Mouse (Mus musculus): ENCODE data around the gene Dennd6a. TPM values are rescaled to one million over a fixed set of nuclear protein-coding genes. Genes with fewer than 3 reads are reported as not detected.
"Not testable (repeated sequence)": the region's sequence is repeated elsewhere in the genome, so short reads cannot be mapped to it uniquely, and the experiment has no call there.

Gene Dennd6a
- 21.5 and 22.2 TPM in 2 replicates for polyA plus RNA-seq (2012; rRNA removed)

- not testable (repeated sequence) for H3K4me1 ChIP-seq (ENCODE audit: control insufficient read depth, insufficient read depth, low read length); H3K4me3 ChIP-seq (ENCODE audit: insufficient read depth, low read length); H3K27ac ChIP-seq (ENCODE audit: insufficient read depth, low read length)
These were observed at the start of gene Dennd6a for GRCm38 (mm10) chr14:26573556-26573955. Dennd6a (plus strand) TSS chr14:26573856.

DNA sequence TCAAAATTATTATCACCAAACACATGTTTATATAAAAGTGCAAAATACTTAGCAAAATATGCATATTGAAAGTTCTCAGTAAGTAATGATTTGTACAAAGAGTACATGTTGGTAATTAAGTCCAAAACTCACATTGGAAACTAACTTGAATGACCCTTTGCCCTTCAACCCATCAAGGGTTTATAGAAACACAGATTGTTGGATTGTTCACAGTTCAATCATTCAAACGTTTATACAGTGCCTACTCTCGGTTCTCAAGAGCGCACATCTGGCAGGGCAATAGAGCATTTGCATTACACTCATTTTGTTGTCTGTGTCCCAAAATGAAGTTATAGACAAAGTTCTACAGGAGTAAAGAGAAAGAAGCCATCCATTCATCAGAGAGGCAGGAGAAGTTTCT lies 47.7 kb upstream of the Dennd6a start:
- Histone ChIP-seq H3K27ac (ENCODE audit: insufficient read depth, low read length) (no peak overlapping the region), H3K4me1 (ENCODE audit: control insufficient read depth, insufficient read depth, low read length) (peaks cover 10% of the 10 kb centered on the region), H3K4me3 (ENCODE audit: insufficient read depth, low read length) (no peak overlapping the region)
- TF ChIP-seq CTCF (IDR thresholded peaks at IDR 0.05; ENCODE audit: extremely low read depth, insufficient read depth, low read length) (no peak), POLR2A (IDR thresholded peaks at IDR 0.05; ENCODE audit: extremely low read depth, insufficient read depth, low read length) (no peak)

DNA sequence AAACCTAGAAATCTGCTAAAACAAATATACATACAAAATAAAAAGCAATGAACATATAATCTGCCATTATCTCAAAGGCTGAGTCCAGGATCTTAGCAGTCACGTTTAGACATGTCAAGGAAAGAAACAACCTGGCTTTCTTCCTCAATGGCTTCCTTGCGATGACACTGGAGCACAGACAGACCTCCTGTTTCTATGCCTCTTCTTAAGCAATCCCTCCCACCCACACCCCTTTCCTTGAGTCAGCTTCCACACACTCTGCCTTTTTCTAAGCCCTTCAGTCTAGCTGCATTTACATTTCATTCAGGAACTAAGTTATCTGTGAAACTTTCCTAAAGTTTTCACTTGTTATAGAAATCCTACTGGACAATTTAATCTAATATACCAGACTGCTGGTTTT lies 45.4 kb upstream of the Dennd6a start:
- no peak overlapping the region for H3K27ac ChIP-seq (ENCODE audit: insufficient read depth, low read length)
- no peak for TF ChIP-seq POLR2A (IDR thresholded peaks at IDR 0.05; ENCODE audit: extremely low read depth, insufficient read depth, low read length)
- no peak for TF ChIP-seq CTCF (IDR thresholded peaks at IDR 0.05; ENCODE audit: extremely low read depth, insufficient read depth, low read length)

DNA sequence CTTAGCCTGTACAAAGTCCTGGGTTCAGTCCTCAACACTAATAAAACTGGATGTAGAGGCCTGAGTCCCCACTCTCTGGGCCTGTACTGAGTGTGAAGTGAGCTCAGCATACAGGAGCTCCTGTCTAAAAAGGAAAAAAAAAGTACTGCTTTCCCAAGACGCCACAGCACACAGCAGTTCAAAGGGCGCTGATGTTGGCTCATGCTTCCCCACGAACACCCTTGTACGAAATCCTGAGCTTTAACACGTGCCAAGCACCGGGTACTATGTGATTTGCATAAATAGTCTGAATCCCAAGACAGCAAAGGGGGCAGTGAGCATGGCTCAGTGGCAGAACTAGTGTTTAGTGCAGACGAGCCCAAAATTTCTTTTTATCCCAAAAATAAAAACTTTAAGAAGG lies 43.3 kb upstream of the Dennd6a start:
- H3K4me3 ChIP-seq (ENCODE audit: insufficient read depth, low read length) = no peak overlapping the region
- H3K4me1 ChIP-seq (ENCODE audit: control insufficient read depth, insufficient read depth, low read length) = peaks cover 8% of the 10 kb centered on the region
- TF ChIP-seq CTCF (IDR thresholded peaks at IDR 0.05; ENCODE audit: extremely low read depth, insufficient read depth, low read length) = no peak
- no peak for TF ChIP-seq POLR2A (IDR thresholded peaks at IDR 0.05; ENCODE audit: extremely low read depth, insufficient read depth, low read length)
- no peak overlapping the region for H3K27ac ChIP-seq (ENCODE audit: insufficient read depth, low read length)

More for the DNA sequence above, 45.4 kb upstream of the Dennd6a start:
- Histone ChIP-seq H3K4me3 (ENCODE audit: insufficient read depth, low read length) (no peak overlapping the region), H3K4me1 (ENCODE audit: control insufficient read depth, insufficient read depth, low read length) (peaks cover 9% of the 10 kb centered on the region)

DNA sequence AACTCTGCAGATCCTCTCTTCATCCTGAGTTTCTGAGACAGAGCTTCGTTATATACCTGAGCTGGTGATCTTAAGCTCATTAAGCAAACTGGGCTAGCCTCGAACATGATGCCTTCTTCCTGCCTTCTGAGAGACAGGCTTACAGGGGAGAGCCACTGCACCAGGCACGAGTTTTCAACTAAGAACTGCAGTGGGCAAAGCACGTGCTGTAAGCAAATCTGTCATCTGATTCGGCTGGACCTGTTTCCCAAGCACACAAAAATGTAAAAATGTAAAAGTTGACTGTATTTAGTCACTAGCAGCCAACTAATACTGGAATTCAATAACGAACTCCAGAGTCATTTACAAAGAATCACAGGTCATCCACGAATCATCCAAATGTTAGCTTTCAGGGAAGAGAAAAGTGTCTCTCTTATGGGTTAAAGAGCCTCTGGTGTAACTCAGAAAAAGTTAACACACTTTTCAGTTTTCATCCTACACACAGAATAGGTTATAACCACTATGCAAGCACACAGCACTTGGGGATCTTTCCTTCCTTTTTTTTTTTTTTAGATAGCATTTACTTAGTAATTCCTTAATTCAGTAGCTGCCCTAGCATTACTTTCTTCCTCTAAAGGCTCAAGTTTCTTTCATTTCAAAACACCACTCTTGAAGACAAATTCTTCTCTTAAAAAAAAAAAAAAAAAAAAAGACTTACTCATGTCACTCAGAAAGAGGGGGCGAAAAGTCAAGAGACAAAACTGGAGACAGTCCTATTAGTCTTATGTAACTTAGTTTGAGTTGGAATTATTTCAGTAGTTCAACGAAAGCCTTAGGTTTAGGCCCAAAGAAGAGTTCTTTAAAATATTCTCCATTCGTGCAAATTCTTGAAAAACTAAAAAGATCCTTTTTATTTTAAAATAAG lies 42.0 kb upstream of the Dennd6a start:
- H3K27ac ChIP-seq (ENCODE audit: insufficient read depth, low read length) = no peak overlapping the region
- peaks cover 6% of the 10 kb centered on the region for H3K4me1 ChIP-seq (ENCODE audit: control insufficient read depth, insufficient read depth, low read length)
- TF ChIP-seq CTCF (IDR thresholded peaks at IDR 0.05; ENCODE audit: extremely low read depth, insufficient read depth, low read length) = no peak
- no peak for TF ChIP-seq POLR2A (IDR thresholded peaks at IDR 0.05; ENCODE audit: extremely low read depth, insufficient read depth, low read length)
- peak overlapping the region; percentile 30; the same call in 1 of the 2 replicates for H3K4me3 ChIP-seq (ENCODE audit: insufficient read depth, low read length)

GRCm38 (mm10) chr14:26532752-26533151 lies 40.9 kb upstream of the Dennd6a start:
- peak overlapping the region; percentile 80 for H3K4me3 ChIP-seq (ENCODE audit: insufficient read depth, low read length)
- H3K4me1 ChIP-seq (ENCODE audit: control insufficient read depth, insufficient read depth, low read length) = peaks cover 6% of the 10 kb centered on the region
- TF ChIP-seq CTCF (IDR thresholded peaks at IDR 0.05; ENCODE audit: extremely low read depth, insufficient read depth, low read length) (no peak), POLR2A (IDR thresholded peaks at IDR 0.05; ENCODE audit: extremely low read depth, insufficient read depth, low read length) (no peak)
- H3K27ac ChIP-seq (ENCODE audit: insufficient read depth, low read length) = no peak overlapping the region

- Histone ChIP-seq H3K4me1 (ENCODE audit: control insufficient read depth, insufficient read depth, low read length) (peaks cover 6% of the 10 kb centered on the region), H3K27ac (ENCODE audit: insufficient read depth, low read length) (no peak overlapping the region), H3K4me3 (ENCODE audit: insufficient read depth, low read length) (peak overlapping the region; percentile 80)
- TF ChIP-seq CTCF (IDR thresholded peaks at IDR 0.05; ENCODE audit: extremely low read depth, insufficient read depth, low read length) (no peak), POLR2A (IDR thresholded peaks at IDR 0.05; ENCODE audit: extremely low read depth, insufficient read depth, low read length) (no peak)
These were observed 40.4 kb upstream of the Dennd6a start for GRCm38 (mm10) chr14:26533267-26533666.

GRCm38 (mm10) chr14:26533821-26534756 lies 39.6 kb upstream of the Dennd6a start:
- Histone ChIP-seq H3K4me1 (ENCODE audit: control insufficient read depth, insufficient read depth, low read length) (peaks cover 4% of the 10 kb centered on the region), H3K27ac (ENCODE audit: insufficient read depth, low read length) (peak overlapping the region; percentile 62), H3K4me3 (ENCODE audit: insufficient read depth, low read length) (peak overlapping the region; percentile 80)
- TF ChIP-seq POLR2A (IDR thresholded peaks at IDR 0.05; ENCODE audit: extremely low read depth, insufficient read depth, low read length) (no peak), CTCF (IDR thresholded peaks at IDR 0.05; ENCODE audit: extremely low read depth, insufficient read depth, low read length) (no peak)

DNA sequence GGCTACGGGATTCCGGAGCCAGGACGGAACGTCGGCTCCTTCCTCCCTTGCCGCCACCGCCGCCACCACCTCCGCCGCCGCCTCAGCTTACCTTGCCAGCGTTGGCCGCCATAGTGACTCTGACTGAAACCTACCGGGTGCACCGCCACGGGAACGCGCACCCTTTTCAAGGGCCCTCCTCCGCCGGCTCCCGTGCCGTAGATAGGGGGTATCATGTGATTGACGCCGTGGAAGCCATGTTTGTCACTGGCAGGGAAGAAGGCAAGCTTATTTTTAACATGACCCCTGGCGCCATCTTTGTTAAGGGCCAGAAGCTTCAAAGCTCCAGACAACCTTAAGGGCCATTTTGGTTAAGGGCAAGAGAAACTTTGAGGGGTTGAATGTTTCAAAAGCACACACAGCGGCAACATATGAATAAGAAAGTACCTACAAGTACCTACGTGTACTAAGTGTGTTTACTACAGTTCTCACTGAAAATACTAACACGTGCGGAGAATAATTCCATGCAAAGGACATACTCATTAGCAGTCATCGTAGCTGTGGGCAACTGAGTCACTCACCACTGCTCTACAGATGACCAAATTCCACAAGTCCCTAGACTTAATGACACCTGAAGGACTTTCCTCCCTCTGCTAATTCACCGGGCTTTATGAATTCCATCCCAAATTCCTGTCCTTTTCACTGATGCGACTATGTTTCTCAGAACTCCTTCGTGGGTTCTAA lies 38.7 kb upstream of the Dennd6a start, which contains the start of gene Slmap:
TSS of gene Slmap (minus strand) at position 175 of the 723 bp plus-strand sequence.
- H3K27ac ChIP-seq (ENCODE audit: insufficient read depth, low read length) = peak within 1 kb of the TSS; percentile 62
- peak within 1 kb of the TSS; percentile 80 for H3K4me3 ChIP-seq (ENCODE audit: insufficient read depth, low read length)
- H3K4me1 ChIP-seq (ENCODE audit: control insufficient read depth, insufficient read depth, low read length) = peaks cover 2% of the 10 kb centered on the region; the same call in 1 of the 2 replicates
- TF ChIP-seq POLR2A (IDR thresholded peaks at IDR 0.05; ENCODE audit: extremely low read depth, insufficient read depth, low read length) = peak; percentile 92
- TF ChIP-seq CTCF (IDR thresholded peaks at IDR 0.05; ENCODE audit: extremely low read depth, insufficient read depth, low read length) = no peak

Measured in cortical plate, adult 2 months (tissue).